Mouse (Mus musculus) brain, embryonic 14.5 days (tissue): Measurements from ENCODE around the gene Fam83e.

Experiments
- CTCF ChIP-seq: fragments of 200-500 bp; IDR thresholded peaks from 2 replicates; pipeline ENCODE4 v1.5.1; 2012; ENCODE audit warnings: inconsistent platforms, mild to moderate bottlenecking, moderate library complexity, borderline replicate concordance; ENCODE audit not compliant: insufficient read depth, insufficient read length; ENCODE audit errors: extremely low read depth
- POLR2A ChIP-seq: fragments of 200-500 bp; IDR thresholded peaks from 2 replicates; pipeline ENCODE4 v1.6.1; 2012; ENCODE audit warnings: mild to moderate bottlenecking, inconsistent platforms, borderline replicate concordance; ENCODE audit not compliant: poor library complexity, insufficient read depth, insufficient read length, severe bottlenecking; ENCODE audit errors: extremely low read depth

- TF ChIP-seq CTCF, result no peak
- TF ChIP-seq POLR2A, result no peak
These were observed 46.5 kb downstream of the Fam83e start for GRCm38 (mm10) chr7:45767500-45767899.
